Mouse (Mus musculus): ENCODE measurements around the gene Gsc2. TPM values are rescaled to one million over a fixed set of nuclear protein-coding genes. Genes with fewer than 3 reads are reported as not detected.

The Gsc2 gene
- polyA plus RNA-seq, 1 experiment from 2014 or later = 1.5 TPM

DNA sequence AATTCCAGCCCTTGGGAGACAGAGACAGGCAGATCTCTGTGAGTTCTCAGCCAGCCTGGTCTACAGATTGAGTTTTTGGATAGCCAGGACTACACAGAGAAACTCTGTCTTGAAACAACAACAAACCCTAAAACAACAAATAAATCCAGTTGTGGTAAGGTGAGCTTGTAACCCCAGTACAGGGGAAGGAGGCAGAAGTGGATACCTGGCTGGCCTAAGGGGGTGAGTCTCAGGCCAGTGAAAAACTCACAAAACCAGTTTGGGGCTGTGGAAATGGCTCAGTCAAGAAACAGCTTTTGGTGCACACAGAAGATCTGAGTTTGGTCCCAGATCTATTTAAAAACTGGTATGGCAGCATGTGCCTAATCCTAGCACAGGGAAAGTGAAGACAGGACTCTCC, 32.7 kb downstream of the Gsc2 start:
- Histone ChIP-seq H3K4me2 (replicated peaks) (no peak overlapping the region), H3K27ac (no peak overlapping the region), H3K4me3 (replicated peaks) (no peak overlapping the region), H3K27me3 (no peaks in the 10 kb centered on the region), H3K36me3 (peaks cover 26% of the 10 kb centered on the region), H3K4me1 (replicated peaks) (peaks cover 15% of the 10 kb centered on the region), H3K9me3 (no peaks in the 10 kb centered on the region), H3K9ac (replicated peaks) (no peak overlapping the region)
- no peak for ATAC-seq

DNA sequence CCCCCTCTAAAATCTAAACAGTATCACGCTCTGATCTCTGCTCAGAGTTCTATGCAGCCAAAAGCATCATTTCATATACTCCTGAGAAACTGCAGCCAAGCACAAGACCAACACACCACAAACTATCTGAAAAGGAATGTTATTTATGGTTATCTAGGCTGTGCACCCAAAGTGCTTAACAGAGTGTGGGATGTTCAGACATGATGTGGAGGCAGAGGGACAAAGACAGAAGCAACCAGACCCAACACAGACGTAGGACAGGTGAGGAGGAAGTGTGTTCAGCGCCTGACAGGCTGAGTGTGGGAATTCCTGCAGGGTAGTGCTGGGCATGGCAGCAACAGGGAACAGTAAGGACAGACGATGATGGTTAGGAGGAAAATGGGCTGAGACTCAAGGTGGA, 35.3 kb downstream of the Gsc2 start:
- no peaks in the 10 kb centered on the region; the same call in 1 of the 2 replicates for H3K4me1 ChIP-seq (replicated peaks)
- H3K36me3 ChIP-seq = peaks cover 26% of the 10 kb centered on the region
- H3K9me3 ChIP-seq = no peaks in the 10 kb centered on the region
- H3K4me3 ChIP-seq (replicated peaks) = no peak overlapping the region
- WGBS = 93% methylated on average over 4 of the region's 4 CpGs
- no peak overlapping the region for H3K9ac ChIP-seq (replicated peaks)
- H3K27ac ChIP-seq = no peak overlapping the region
- H3K4me2 ChIP-seq (replicated peaks) = no peak overlapping the region
- no peaks in the 10 kb centered on the region for H3K27me3 ChIP-seq
- no peak for ATAC-seq

DNA sequence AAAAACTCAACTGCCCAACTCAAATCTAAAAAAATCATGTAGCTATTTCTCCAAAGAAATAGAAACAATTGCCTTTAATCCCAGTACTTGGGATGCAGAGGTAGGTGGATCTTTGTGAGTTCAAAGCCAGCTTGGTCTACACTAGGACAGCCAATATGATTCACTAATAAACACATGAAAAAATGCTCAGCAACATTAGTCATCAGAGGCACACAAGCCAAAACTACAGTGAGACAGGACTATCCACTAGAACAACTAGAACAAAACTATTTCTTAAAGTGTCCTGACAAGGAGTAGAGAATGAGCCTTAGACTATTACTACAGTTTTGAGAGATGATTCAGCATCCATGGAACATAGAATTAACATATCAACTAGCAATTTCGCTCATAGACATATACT, 38.8 kb downstream of the Gsc2 start:
- ATAC-seq = no peak
- Histone ChIP-seq H3K9me3 (no peaks in the 10 kb centered on the region), H3K9ac (replicated peaks) (no peak overlapping the region), H3K27ac (no peak overlapping the region), H3K4me1 (replicated peaks) (0 out of 2 replicates have a peak, but pooled peaks cover 2% of the 10 kb centered on the region), H3K4me3 (replicated peaks) (no peak overlapping the region), H3K4me2 (replicated peaks) (no peak overlapping the region), H3K36me3 (peaks cover 40% of the 10 kb centered on the region), H3K27me3 (no peaks in the 10 kb centered on the region)
- WGBS = 97% methylated on average over 1 of the region's 1 CpGs

DNA sequence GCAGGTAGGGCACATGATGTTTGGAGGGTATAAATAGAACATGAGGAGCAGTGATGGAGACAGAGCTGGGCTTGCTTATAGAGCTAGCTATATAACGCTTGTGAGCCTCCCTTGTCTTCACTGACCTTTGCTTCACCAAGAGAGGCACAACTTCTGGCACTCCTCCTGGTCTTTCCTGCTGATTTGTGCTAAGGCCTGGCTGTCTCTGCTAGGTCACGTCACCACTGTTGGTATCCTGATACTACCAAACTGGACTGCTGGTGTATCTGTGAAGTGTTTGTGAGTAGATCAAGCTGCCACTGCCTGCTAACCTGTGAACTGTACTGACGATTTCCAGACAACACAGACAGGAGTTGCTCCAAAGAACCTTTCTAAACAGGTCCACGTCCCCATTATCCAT, 39.7 kb downstream of the Gsc2 start:
- H3K9me3 ChIP-seq = no peaks in the 10 kb centered on the region
- H3K9ac ChIP-seq (replicated peaks) = no peak overlapping the region
- no peak overlapping the region for H3K4me2 ChIP-seq (replicated peaks)
- peaks cover 50% of the 10 kb centered on the region for H3K36me3 ChIP-seq
- no peak for ATAC-seq
- H3K27me3 ChIP-seq = no peaks in the 10 kb centered on the region
- no peak overlapping the region for H3K4me3 ChIP-seq (replicated peaks)
- 0 out of 2 replicates have a peak, but pooled peaks cover 2% of the 10 kb centered on the region for H3K4me1 ChIP-seq (replicated peaks)
- 89% methylated on average over 4 of the region's 4 CpGs for WGBS
- H3K27ac ChIP-seq = no peak overlapping the region

DNA sequence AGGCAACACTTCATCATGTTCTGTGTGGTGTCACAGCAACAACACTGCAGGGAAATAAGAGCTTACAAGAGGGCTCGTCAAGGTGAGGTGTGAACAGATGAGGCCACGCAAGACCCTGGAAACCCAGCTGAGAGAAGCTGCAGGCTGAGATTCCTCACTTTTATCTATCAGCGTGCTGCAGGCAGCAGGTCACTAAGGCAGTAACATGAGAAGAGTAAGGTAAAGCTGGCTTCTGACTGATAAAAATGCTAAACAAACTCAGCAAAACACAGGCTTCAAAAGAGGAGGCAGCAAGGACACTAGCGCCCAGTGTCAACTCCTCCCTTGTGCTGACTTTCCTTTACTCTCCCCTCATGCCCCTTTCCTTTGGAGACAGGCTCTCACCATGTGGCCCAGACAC, 41.9 kb downstream of the Gsc2 start:
- H3K9ac ChIP-seq (replicated peaks) = no peak overlapping the region
- H3K27me3 ChIP-seq = no peaks in the 10 kb centered on the region
- H3K36me3 ChIP-seq = peaks cover 50% of the 10 kb centered on the region
- 0 out of 2 replicates have a peak, but pooled peaks cover 2% of the 10 kb centered on the region for H3K4me1 ChIP-seq (replicated peaks)
- H3K9me3 ChIP-seq = no peaks in the 10 kb centered on the region
- WGBS = 73% methylated on average over 4 of the region's 4 CpGs
- no peak overlapping the region for H3K4me3 ChIP-seq (replicated peaks)
- ATAC-seq = no peak
- no peak overlapping the region for H3K4me2 ChIP-seq (replicated peaks)
- H3K27ac ChIP-seq = no peak overlapping the region

DNA sequence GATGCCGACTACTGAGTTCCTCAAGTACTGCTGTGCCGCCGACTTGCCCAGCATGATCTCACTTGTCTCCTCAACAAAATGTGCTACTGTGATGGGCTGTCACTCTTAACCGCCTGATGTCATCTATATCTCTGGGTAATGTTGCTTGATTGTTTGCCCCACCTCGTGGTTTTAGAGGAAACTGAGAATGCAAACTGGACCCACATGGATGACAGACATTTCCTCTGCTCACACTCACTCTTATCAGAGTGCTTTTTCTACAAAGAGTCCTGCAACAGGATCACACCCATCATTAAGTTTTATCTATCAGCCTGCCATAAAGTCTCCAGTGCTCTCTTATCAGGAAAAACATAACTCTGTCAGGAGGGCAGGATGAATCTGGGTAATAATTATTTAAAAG, 43.6 kb downstream of the Gsc2 start:
- H3K36me3 ChIP-seq = peaks cover 48% of the 10 kb centered on the region
- no peaks in the 10 kb centered on the region for H3K27me3 ChIP-seq
- no peak for ATAC-seq
- H3K9me3 ChIP-seq = no peaks in the 10 kb centered on the region
- no peak overlapping the region for H3K4me2 ChIP-seq (replicated peaks)
- no peak overlapping the region for H3K9ac ChIP-seq (replicated peaks)
- H3K27ac ChIP-seq = no peak overlapping the region
- 93% methylated on average over 5 of the region's 5 CpGs for WGBS
- H3K4me3 ChIP-seq (replicated peaks) = no peak overlapping the region
- 0 out of 2 replicates have a peak, but pooled peaks cover 2% of the 10 kb centered on the region for H3K4me1 ChIP-seq (replicated peaks)

DNA sequence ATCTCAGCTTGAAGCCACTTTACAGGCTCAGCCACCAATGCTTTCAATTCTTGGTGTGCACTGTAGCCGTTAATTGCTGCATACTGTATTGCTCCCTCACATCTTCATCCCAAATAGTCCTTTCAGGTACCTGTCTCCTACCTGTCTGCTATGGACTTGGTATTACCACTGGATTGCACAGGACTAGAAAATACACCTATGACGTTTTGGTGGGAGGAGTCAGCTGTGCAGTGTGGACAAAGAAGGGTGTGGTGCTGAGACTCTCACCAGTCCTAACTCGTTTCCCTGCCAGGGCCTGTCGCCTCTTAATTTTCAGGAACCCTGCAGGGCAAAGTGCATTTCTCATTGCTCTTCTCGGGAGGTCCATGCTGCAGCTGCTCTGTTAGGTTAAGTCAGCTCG, 49.1 kb downstream of the Gsc2 start:
- Histone ChIP-seq H3K4me3 (replicated peaks) (no peak overlapping the region), H3K27me3 (no peaks in the 10 kb centered on the region), H3K9ac (replicated peaks) (no peak overlapping the region), H3K9me3 (no peaks in the 10 kb centered on the region), H3K4me1 (replicated peaks) (peaks cover 15% of the 10 kb centered on the region), H3K27ac (no peak overlapping the region), H3K4me2 (replicated peaks) (no peak overlapping the region), H3K36me3 (peaks cover 36% of the 10 kb centered on the region)
- 73% methylated on average over 6 of the region's 6 CpGs for WGBS
- ATAC-seq = no peak

DNA sequence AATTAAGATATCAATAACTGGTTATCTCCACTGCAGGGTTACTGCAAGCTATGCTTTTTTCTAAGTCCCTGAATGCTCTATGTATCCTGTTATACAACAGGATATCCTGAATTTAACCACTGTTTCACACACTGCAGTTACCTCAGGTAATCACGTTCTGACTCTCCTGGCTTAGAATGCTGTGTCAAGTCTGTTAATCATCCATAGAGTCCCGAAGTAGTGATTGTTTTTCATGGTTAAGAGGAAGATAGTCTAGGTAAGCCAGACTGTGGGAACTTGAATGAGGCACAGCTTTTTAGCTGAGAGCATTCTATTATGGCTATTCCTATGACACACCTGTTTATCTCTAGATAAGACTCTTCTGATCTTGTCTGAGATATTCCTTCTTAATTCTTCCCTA, 49.6 kb downstream of the Gsc2 start:
- Histone ChIP-seq H3K9ac (replicated peaks) (no peak overlapping the region), H3K27me3 (no peaks in the 10 kb centered on the region), H3K36me3 (peaks cover 31% of the 10 kb centered on the region), H3K27ac (no peak overlapping the region), H3K9me3 (no peaks in the 10 kb centered on the region), H3K4me1 (replicated peaks) (peaks cover 15% of the 10 kb centered on the region), H3K4me3 (replicated peaks) (no peak overlapping the region), H3K4me2 (replicated peaks) (no peak overlapping the region)
- no peak for ATAC-seq
- WGBS = 93% methylated on average over 2 of the region's 2 CpGs

Other genes starting within 250 kb of the Gsc2 start
- 44.7 and 47.7 TPM in 2 replicates for gene Med15, start 182.2 kb downstream of the Gsc2 start, polyA plus RNA-seq (2015; fragmentation: Nextera tagmentation; extraction: Ambion mirVana)
- gene Klhl22, start 155.4 kb downstream of the Gsc2 start, polyA plus RNA-seq (2015; fragmentation: Nextera tagmentation; extraction: Ambion mirVana) = 64.9 and 68.9 TPM in 2 replicates
- gene Scarf2, start 117.8 kb downstream of the Gsc2 start, polyA plus RNA-seq (2015; fragmentation: Nextera tagmentation; extraction: Ambion mirVana) = 0.85 and 1.6 TPM in 2 replicates
- 0.54 and 0.70 TPM in 2 replicates for gene B830017H08Rik, start 81.9 kb downstream of the Gsc2 start, polyA plus RNA-seq (2015; fragmentation: Nextera tagmentation; extraction: Ambion mirVana)
- 5.3 and 5.5 TPM in 2 replicates for gene Car15, start 76.7 kb downstream of the Gsc2 start, polyA plus RNA-seq (2015; fragmentation: Nextera tagmentation; extraction: Ambion mirVana)
- gene Gm20518, start 23.4 kb downstream of the Gsc2 start, polyA plus RNA-seq (2015; fragmentation: Nextera tagmentation; extraction: Ambion mirVana) = 0.71 and 0.98 TPM in 2 replicates
- 0.07 TPM in 1 of 2 replicates, not detected in the other for gene Tssk1, start 20.8 kb downstream of the Gsc2 start, polyA plus RNA-seq (2015; fragmentation: Nextera tagmentation; extraction: Ambion mirVana)
- gene Dgcr2, start 16.5 kb downstream of the Gsc2 start, polyA plus RNA-seq (2015; fragmentation: Nextera tagmentation; extraction: Ambion mirVana) = 97.9 and 103 TPM in 2 replicates
- gene Tssk2, start 16.4 kb downstream of the Gsc2 start, polyA plus RNA-seq (2015; fragmentation: Nextera tagmentation; extraction: Ambion mirVana) = 0.14 and 0.19 TPM in 2 replicates
- gene Ess2, start 3.7 kb downstream of the Gsc2 start, polyA plus RNA-seq (2015; fragmentation: Nextera tagmentation; extraction: Ambion mirVana) = 56.1 and 56.6 TPM in 2 replicates
- 146 and 148 TPM in 2 replicates for gene Slc25a1, start 13.2 kb upstream of the Gsc2 start, polyA plus RNA-seq (2015; fragmentation: Nextera tagmentation; extraction: Ambion mirVana)
- gene Vpreb2, start 65.4 kb upstream of the Gsc2 start, polyA plus RNA-seq (2015; fragmentation: Nextera tagmentation; extraction: Ambion mirVana) = not detected in 2 replicates
- gene Dgcr6, start 137.8 kb upstream of the Gsc2 start, polyA plus RNA-seq (2015; fragmentation: Nextera tagmentation; extraction: Ambion mirVana) = 173 and 179 TPM in 2 replicates
- 4.9 and 5.2 TPM in 2 replicates for gene Prodh, start 175.1 kb upstream of the Gsc2 start, polyA plus RNA-seq (2015; fragmentation: Nextera tagmentation; extraction: Ambion mirVana)
- gene Rtn4r, start 212.6 kb upstream of the Gsc2 start, polyA plus RNA-seq (2015; fragmentation: Nextera tagmentation; extraction: Ambion mirVana) = 10.4 and 13.4 TPM in 2 replicates

Measured in midbrain, embryonic 13.5 days (tissue).